Mouse (Mus musculus) hindlimb bud, embryonic 11.5 days (tissue): ENCODE measurements at regions not wholly inside any gene's neighbourhood (a gene's known extent, or its start where the extent isn't known, plus 50 kb on each side); places are given as distances from the start of the nearest gene placed in this dataset.
A peak's percentile ranks its signal among the peaks of the same experiment; 100 is the strongest.

Source experiments
- DNase-seq: peaks from one replicate; pipeline ENCODE4 v3.0.0-alpha.2; 2012; ENCODE audit warnings: low read depth, low spot score; ENCODE audit errors: extremely low spot score

DNA sequence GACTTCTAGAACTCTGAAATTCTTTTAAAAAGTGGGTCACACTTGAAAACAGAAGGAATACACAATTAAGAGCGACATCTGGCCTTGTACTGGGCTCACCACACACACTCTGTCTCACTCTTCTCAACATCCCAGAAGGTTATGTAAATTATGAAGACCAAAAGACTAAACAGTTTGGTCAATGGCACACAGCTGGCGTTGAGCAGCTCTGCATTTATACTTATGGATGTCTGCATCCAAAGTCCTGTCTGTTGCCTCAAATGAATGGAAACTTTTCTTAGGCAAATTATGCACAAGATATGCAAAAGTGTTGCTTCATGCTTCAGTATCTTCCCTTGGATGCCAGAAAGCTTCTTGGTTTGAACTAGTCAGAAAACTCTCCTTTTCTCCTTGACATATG, 323.5 kb downstream of the Ppp3ca start:
- no peak for DNase-seq

DNA sequence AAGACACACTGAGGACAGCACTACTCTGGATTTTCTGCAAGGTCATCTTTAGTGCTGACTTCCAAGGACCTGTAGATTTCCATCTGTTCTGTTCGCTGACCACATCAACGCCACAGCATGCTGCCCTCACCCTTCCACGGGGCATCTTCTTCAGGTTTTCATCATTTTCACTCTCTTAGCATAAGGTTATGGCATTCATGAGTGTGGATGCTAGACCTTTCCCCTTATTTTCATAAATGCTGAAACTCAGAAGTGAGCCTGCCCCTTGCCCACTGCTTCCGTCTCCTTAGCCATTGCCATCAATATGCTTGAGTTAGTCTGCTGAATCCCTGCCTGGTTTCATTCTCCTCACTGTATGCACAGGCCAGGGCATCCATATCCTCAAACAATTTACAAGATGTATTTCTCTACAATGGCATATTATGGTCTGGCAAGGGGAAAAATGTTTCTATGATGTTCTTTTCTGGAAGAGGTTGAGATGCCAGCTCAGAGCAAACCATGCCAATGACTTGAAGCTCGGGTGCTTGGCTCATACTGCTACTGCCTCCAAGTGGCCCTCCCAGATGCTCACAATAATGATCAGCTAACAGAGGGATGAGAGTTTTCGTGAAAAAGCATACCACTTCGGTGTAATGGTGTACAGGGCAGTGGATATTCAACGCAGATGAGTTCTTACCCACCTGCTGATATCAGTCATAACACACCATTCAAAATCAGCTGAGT, 324.6 kb downstream of the Ppp3ca start:
- no peak for DNase-seq

DNA sequence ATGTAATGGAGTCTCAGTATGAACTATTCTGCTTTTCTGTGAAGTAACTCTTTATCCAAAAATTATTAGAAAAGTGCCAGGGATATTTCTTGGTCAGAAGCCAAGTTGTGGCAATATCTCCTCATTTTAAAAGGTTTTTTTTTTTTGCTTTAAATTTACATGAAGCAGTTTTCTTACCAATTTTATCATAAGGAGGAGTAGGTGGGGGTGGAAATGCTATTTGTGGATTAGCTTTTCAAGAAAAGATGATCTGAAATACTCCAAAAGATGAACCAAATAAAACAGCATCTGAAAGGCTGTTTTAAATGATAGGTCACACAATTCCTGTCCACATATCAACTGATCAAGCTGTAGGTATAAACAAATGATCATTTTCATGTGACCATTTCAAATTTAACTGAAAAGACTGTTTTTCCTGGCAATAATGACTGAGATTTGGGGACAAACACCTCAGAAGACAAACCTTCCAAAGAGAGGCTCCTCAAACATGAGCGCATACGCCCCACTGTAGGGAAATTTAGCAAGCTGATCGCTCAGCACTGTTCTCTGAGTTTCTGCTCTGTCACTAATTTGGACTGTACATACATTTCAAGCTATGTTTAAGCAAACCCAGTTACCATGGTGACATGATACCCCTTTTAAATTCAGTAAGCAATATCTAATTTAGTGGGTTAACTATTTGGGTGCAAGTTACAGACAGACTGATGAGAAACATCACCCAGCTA, 325.8 kb downstream of the Ppp3ca start:
- no peak for DNase-seq

DNA sequence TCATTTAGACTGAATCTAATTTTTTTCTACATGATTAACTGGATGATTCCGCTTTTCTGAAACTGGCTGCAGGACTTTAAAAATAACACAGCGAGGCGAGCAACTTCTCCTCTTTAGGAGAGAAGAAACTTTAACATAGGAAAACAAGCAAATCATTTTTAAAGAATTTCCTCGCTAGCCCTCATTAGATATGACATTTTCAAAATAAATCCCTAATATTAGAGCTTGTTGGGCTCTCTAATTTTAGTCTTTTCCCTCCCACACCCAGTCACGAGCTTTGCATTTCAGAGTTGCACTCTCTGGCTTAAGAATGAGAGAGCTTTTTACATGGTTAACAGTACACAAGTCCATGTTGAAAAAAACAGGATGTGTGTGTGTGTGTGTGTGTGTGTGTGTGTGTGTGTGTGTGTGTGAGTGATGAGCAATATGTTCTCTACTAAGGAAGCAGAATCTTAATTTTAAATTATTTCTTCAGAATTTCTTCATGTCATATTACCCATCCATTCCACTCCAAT, 326.5 kb downstream of the Ppp3ca start:
- no peak for DNase-seq

DNA sequence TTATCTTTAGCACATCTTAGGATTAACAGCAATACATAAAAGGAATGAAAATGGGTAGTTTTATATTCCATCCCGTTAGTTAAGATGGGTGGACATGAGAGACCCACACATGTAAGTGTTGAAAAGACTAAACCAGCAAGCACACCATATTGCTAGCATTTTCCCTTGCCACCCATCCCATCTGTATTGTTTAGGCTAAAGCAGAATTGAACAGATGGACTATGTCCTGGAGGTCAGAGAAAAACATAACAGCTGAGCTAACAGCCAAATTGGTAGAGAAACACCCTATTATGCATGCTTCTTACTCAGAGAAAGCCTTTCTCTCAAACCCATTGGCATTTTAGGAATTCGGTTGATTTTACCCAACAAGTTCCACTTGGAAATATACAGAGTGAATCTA, 329.3 kb upstream of the Emcn start:
- no peak for DNase-seq

DNA sequence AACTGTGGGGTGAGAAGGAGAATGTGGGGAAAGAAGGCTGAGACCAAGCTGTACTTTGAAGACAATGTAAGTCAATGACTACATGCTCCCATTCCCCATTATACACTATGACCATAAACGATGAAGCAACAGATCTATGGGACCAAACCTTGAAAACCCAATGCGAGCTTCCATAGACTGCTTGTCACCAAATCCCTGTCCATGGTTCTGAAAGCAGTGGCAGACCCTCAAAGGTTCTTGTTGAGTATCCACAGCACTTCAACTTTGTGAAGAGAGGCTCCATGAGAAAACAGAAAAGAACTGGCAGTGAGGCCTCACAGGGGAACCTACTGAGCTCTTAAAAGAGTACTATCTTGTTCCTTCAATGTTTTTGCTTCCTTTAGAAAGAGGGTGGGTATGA, 326.2 kb upstream of the Emcn start:
- DNase-seq, result peak; percentile 26

DNA sequence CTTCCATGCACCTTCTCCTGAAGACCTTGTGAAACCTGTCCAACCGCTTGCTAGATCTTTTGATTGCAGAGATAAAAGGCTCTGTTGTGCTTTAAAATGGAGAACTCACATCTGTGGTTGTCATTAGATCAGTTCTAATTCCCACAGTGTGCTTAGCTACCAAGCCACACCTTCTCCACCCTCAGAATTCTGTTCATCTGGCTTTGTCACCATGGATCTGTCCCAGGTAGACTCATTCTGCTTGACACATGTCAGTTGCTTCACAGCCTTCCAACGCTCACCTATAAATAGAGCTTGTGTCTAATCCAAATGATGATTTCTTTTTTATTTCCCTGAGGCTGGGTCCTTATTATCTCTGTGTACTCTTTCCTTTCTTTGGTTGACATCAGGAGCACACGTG, 325.7 kb upstream of the Emcn start:
- no peak for DNase-seq

DNA sequence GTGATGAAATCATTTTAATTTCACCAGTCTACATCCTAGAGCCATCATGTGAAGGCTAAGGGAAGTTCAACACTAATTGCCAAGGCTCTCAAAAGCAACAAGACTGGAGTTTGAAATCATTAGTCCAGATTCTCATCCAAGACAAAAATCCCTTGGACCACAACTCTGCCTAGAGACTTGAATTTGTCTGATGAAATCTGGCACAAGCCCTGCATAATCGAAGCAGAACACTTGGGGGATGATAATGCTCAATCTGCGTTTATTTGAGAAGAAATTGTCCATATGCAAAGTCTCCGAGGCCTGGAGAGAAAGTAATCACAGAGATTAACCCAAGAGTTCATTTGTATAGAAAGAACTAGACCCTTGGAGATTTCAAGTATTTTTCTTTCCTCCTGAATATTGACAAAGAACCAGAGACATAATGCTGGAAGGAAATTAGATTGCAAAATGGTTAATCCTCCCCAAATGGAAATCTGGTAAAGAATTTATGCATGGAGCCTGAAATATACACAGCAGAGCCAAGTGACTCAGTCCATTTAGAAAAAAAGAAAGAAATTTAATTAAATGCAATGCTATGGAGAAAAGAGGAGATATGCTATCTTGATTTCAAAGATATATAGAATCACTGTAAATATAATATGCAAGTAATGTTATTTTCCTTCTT, 320.8 kb upstream of the Emcn start:
- DNase-seq, result no peak

DNA sequence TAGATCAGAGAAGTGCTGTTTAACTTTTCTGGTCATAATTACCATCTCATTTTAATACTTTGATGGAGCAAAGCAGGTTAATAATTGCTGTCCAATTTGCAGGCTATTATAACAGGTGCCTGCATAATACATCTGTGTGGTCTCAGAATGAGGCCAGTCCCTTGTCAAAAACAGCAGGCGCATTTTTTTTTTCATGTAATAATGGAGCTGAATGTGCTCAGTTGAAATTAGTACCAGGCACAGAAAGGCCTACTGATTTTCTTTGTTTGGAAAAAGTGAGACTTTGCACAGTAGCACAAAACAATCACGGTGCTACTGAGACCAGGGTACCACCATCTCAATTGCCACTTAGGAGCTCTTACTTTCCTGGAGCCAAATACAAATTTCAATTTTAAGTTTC, 311.3 kb upstream of the Emcn start:
- no peak for DNase-seq

DNA sequence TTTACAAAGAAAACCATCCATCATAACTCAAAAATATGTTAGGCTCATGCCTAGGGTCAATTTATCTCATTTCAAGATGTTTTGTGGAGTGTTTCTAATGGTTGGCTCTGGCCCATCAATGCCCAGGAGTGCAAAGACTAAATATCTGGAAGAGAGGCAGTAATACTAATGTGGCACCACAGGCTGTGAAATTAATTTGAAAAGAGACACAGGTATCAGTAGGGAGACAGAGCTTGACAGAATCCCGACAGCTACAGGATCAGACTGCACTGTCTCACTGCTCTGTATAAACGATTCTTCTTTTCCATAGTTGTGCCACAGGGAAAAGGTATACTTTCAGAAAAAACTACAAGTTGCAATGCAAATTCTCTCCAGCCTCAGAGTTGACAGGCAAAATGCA, 308.1 kb upstream of the Emcn start:
- no peak for DNase-seq

DNA sequence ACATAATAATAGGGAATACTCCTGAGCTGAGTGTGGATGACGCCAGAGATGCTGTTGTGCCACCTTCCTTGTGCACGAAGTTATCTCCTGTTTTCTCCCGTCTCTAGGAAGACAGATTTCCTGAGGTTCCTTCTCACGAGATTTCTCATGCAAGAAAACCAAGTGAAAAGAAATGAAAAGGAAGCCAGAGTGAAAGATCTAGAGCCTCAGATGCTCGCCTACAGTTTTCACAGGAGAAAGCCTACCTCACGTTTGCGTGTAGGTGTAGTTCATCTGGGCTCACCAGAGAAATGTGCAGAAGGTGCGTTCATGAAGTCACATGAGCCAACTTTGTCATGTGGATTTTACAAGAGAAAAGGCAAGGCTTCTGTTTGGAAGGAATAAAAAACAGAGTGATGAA, 301.2 kb upstream of the Emcn start:
- DNase-seq, result no peak

DNA sequence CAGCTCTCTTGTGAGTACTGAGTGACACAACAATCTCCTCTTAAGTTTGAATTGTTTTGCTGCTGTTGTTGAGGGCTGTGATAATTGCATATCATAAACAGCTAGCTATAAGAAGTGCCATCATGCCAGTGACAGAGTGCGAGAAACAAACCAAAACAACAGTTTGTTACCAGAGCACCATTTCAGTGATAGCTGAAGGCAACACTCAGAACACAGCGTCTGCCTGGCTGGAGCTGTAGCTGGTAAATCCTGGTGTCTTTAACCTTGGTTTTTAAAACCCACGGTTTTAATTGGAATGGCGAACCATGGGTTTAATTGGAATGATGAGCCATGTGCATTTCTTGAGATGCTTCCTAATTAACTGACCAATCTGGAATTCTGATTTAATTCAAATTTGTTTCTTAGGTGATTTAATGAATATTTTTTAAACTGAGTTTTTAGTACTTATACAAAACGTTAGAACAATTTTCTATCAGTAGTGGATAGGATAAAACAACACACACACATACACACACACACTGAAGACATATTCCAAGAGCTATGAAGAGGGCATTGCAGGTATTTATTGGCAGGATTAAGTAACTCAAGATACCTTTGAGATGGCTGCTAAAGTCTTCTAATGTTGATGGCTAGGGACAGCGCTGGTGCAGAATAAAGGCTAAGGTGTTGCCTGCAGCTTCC, 284.2 kb upstream of the Emcn start:
- no peak for DNase-seq

DNA sequence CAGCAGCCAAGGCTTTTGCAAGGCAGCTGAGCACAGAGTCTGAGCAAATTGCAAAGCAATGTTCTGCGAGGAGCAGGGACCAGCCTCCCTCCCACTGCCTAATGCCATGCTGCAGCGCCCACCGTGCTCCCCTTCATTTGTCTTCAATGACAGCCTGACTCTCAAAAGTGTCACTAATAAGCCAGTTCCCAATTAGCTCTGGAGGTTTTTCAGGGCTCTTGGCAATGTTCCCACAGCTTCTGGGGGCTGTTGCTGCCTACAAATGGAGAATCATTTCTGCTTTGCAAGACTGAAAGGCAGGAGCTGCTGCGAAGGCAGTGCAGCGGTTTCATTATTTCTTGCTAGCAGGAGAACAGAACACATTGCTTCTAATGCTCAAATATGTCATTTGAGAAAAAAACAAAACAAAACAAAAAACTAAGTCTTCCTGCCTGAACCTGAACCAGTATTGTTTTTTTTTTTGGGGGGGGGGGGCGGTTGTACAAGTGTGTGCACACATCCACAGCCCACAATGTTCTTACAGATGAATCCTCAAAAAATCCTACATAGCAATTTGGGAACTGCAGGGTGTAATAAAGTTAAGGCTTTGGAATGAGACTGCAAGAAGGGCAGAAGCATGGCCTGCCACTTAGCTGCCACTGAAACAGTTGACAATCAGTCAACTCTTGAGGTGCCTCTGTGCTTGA, 283.5 kb upstream of the Emcn start:
- no peak for DNase-seq

DNA sequence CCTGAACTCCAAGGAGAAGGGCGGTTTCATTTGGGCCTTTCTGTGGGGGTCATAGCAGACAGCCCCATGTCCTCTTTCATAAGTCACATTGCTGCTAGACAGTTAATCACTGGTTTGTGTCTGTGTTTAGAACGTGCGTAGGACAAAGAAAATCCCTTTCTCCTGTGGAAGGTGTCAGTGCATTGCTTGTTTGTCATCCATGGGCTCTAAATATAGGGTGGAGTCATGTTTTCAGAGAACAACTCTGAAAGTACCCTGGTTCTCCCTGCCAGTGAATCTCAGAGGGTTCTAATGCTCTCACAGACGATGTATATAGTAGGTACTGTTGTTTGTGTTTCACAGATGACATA, 283.0 kb upstream of the Emcn start:
- no peak for DNase-seq

DNA sequence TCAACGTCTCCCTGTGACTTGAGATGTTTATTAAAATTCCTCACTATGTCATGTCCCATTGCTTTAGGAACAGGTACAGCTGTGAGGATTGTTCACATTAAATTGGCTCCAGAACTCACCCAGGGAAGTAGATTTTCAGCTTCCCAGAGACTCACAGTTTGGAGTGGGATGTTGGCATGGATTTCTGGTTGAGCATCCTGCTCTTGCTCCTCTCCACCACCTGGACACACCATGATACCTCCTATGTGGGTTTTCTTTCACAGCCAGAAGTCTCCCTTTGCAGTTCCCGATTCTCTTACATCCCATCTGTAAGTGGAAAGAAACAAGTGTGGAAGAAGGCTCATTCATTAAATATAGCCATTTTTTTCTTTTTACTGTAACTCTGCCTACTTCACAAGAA, 278.8 kb upstream of the Emcn start:
- no peak for DNase-seq

DNA sequence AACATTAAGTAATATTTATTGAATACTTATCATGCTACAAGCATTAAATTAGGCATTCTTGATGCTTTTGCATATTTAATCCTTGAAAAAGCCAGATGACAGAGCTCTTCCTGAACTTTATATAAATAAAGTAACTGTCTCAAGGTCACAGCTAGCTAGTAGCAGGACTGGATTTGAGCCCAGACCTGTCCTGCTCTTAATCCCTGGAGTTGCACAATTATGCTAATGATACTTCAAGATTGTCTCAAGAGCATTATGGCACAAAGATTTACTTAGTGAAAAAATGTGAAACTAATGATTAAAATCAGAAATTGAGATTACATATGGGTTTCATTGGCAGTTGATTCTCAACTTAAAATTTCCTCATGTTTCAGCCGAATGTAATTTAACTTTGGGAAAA, 273.5 kb upstream of the Emcn start:
- DNase-seq, result no peak

DNA sequence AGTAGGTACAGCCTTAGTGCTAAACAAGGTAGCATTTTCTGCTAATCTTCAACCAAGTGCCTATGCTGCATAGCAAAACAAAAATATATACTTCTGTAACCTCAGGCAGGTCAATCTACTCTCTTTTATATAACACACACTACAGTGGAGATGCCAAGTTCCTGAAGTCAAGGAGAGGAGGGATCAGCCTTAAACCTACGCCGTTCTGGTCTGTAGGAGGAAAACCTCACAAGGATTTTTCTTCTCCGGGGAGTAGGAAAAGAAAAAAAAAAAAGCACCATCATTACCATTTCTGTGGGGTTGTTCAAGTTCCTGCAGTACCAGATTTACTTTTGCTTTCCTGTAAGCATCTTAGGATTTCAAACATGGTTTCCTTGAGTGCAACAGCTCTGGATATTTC, 271.5 kb upstream of the Emcn start:
- no peak for DNase-seq

DNA sequence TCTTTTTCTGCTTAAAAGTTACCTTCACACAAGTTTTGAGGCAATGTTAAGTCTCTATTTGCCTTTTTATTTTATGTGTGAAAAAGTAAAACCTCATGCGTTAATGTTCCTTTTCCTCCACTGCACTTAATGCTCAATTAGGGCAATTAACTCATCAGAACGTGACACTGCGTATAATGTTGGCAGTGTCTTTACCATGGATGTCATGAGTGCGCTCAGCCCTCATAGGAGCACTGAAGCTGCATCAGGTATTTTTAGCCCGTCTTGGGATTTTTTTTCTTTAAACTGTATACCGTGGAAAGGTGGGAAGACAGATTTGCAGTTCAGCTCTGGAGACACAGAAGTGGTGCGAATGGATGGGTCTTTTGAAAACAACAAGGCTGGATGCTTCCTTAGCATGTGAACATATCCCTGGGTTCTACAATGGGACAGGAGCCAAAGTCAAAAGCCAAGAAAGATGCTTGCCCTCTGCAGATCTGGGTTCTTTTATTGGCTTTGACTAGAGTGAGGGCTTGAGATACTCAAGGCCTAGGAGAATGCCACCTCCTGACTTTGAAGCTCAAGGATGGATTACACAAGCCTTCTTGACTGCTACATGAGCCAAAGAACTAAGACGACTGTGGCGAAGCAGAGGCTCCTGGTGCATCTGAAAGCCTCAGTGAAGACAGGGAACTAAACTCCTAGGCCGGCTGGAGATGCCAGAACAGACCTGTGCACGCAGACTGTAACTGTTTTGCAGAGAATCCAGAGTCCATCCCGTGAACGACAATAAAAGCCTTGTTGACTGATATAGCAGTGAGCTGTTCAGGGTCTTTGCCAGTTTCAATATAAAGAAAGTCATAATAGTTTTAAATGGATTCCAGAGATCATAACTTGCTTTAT, 262.9 kb upstream of the Emcn start:
- no peak for DNase-seq

DNA sequence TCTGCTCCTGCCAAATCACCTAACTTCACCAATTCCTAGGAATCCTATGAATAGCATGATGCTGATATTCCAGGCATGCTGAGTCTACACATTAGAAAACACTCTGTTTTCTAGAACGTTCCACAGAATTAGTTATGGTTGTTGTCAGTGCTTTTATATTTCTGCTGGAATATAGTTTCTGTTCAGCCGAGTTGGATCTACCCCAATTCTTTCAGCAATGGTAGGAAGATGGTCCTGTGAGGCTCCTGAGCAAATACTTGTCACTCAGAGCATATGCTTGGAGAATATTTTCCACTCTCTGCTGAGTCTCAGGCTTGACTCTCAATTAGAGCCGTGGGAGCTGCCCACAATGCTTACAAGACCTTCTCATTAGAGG, 262.3 kb upstream of the Emcn start:
- no peak for DNase-seq

DNA sequence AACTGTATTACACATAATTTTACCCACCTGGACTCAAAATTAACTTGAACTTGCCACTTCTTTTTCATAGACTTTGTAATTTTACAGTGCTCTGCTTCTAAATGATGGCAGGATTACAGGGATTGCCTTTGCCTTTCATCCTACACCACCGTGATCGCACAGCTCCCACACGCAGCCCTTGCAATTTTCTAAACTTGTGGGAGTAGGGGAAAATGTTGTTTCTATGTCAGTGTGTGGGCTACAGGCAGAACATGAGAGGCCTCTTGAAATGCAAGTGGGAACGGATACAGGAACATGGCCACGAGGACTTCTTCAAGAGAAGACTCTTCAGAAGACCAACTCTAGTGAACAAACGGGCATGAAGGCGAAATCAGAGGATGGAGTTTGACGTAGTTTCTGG, 254.0 kb upstream of the Emcn start:
- DNase-seq, result no peak
